Mouse (Mus musculus): Measurements from ENCODE around the gene Olfr128.

DNA sequence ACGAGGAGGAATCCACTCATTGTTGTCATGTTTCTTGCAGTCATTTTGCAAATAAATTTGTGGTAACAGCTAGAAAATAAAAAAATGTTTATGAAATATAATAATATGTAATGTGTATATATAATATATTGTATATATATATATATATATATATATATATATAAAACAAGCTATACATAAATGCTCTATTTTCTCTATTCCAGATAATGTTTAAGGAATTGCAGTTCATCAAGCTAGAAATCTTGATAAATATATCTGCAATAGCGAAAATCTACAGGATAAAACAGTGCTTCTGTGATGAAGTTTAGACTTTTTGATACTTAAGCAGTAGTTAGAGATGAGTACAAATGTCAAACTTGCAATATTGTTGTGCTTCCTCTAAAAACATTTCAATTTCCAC lies 32.6 kb downstream of the Olfr128 start, which contains the start of gene Olfr761:
- no peak for TF ChIP-seq CTCF (IDR thresholded peaks at IDR 0.05; ENCODE audit: extremely low read depth, insufficient read depth, insufficient read length, insufficient replicate concordance)
- TF ChIP-seq POLR2A (IDR thresholded peaks at IDR 0.05; ENCODE audit: low read depth, low read length): no peak
